Mouse (Mus musculus): ENCODE results near the gene Klk1b3.
A peak's percentile ranks its signal among the peaks of the same experiment; 100 is the strongest.
"Not testable (repeated sequence)": the region's sequence is repeated elsewhere in the genome, so short reads cannot be mapped to it uniquely, and the experiment has no call there.

Gene Klk1b3

GRCm38 (mm10) chr7:44197891-44198290, at the start of gene Klk1b3:
Klk1b3 (plus strand) TSS chr7:44198191.
- no peak for DNase-seq (ENCODE audit: low read depth)

GRCm38 (mm10) chr7:44179299-44180045, 18.5 kb upstream of the Klk1b3 start:
- no peak for DNase-seq (ENCODE audit: low read depth)

- not testable (repeated sequence) for DNase-seq (ENCODE audit: low read depth)
Observed at GRCm38 (mm10) chr7:44186516-44186915, 11.5 kb upstream of the Klk1b3 start.

DNA sequence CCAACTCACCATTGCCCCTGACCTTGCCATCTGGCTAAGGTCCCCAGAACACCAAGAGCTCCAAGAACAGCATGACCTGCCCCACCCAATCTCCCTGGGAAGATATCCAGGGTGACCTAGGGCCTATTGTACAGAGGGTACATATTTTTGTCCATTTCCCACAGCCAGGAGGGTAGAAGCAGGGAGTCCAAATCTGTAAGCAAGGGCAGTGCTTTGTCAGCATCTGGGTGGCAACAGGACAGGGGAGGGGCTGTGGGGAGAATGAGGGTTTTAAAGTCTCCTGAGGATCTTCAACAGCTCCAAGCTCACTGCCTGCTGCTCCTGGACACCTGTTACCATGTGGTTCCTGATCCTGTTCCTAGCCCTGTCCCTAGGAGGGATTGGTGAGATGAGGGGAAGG, 10.1 kb upstream of the Klk1b3 start, which contains the start of gene Klk1b24:
TSS of gene Klk1b24 (plus strand) at position 301 of the 400 bp plus-strand sequence.
- DNase-seq (ENCODE audit: low read depth), result not testable (repeated sequence)

- not testable (repeated sequence) for DNase-seq (ENCODE audit: low read depth)
Observed at GRCm38 (mm10) chr7:44193466-44193865, 4.5 kb upstream of the Klk1b3 start.

GRCm38 (mm10) chr7:44207135-44207534, 9.1 kb downstream of the Klk1b3 start, which contains the start of gene Klk1b4:
Klk1b4 (plus strand) TSS chr7:44207435.
- DNase-seq (ENCODE audit: low read depth), result not testable (repeated sequence)

GRCm38 (mm10) chr7:44208307-44208706, 10.3 kb downstream of the Klk1b3 start:
- DNase-seq (ENCODE audit: low read depth), result no peak

GRCm38 (mm10) chr7:44215645-44216044, 17.7 kb downstream of the Klk1b3 start, which contains the start of gene Klk1b5:
Klk1b5 (plus strand) TSS chr7:44215945.
- no peak for DNase-seq (ENCODE audit: low read depth)

GRCm38 (mm10) chr7:44221601-44222000, 23.6 kb downstream of the Klk1b3 start:
- not testable (repeated sequence) for DNase-seq (ENCODE audit: low read depth)

DNA sequence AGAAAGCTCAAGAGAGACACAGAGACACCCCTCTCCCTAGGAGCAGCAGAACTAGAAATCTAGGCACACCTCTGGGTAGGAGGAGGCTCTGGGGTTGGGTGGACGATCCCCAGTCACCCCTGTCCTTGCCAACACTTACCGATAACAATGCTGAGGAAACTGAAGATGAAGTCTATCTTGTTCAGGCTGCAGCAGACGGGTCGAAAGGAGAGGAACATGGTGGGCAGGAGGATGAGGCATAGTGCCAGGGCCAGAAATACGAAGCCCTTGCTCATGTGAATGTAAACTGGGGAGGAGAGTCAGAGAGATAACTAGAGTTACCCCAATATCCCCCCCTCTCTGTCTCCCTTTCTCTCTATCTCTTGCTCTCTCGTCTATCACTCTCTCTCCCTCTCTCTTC, 24.3 kb downstream of the Klk1b3 start:
- not testable (repeated sequence) for DNase-seq (ENCODE audit: low read depth)

DNA sequence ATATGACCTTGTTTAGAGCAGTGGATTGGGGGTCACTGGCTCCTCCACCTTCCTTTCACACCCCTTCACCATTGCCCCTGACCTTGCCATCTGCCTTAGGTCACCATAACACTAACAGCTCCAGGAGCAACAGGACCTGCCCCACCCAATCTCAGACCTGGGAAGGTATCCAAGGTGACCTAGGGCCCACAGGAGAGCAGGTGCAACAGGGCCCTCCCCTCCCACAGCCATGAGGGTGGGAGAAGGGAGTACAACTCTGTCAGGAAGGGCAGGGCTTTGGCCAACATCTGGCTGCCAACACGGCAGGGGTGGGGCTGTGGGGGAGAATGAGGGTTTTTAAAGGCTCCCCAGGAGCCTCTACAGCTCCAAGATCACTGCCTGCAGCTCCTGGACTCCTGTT, 27.1 kb downstream of the Klk1b3 start, which contains the start of gene Klk1:
TSS of gene Klk1 (plus strand) at position 285 of the 400 bp plus-strand sequence.
- no peak for DNase-seq (ENCODE audit: low read depth)

DNA sequence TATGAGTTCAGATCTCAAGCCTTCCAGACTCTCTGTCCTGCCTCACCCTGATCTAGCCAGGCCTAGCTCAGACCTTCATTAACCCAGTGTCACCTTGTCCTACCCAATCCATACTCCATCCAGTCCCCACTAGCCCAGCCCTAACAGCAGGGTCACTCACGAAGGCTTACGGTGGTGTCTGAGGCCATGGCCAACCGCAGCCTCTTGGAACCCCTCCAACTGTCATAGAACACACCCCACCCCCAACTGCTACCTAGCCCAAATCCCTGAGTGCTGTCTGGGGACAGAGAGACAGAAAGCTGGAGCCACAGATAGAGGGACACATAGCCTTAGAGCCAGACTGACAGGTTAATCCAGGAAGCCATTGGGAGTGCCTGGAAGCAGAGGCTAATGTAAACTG, 37.9 kb downstream of the Klk1b3 start, which contains the start of gene Gm36864:
TSS of gene Gm36864 (plus strand) at position 269 of the 400 bp plus-strand sequence.
- no peak for DNase-seq (ENCODE audit: low read depth)

GRCm38 (mm10) chr7:44239913-44240312, 41.9 kb downstream of the Klk1b3 start:
- DNase-seq (ENCODE audit: low read depth), result no peak

GRCm38 (mm10) chr7:44240712-44241111, 42.7 kb downstream of the Klk1b3 start:
- no peak for DNase-seq (ENCODE audit: low read depth)

GRCm38 (mm10) chr7:44241163-44241562, 43.2 kb downstream of the Klk1b3 start:
- no peak for DNase-seq (ENCODE audit: low read depth)

DNA sequence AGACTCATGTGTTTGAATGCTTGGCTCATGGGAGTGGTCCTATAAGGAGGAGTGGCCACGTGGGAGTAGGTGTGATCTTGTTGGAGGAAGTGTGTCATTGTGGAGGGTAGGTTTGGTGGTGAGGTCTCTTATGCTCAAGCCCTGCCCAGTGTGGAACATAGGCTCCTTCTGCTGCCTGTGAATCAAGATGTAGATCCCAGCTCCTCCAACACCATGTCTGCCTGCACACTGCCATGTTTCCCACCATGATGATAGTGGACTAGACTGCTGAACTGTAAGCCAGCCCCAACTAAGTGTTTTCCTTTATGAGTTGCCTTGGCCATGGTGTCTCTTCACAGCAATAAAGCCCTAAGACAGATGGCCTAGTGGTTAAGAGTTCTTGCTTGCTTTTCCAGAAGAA, 46.1 kb downstream of the Klk1b3 start:
- DNase-seq (ENCODE audit: low read depth), result no peak

DNA sequence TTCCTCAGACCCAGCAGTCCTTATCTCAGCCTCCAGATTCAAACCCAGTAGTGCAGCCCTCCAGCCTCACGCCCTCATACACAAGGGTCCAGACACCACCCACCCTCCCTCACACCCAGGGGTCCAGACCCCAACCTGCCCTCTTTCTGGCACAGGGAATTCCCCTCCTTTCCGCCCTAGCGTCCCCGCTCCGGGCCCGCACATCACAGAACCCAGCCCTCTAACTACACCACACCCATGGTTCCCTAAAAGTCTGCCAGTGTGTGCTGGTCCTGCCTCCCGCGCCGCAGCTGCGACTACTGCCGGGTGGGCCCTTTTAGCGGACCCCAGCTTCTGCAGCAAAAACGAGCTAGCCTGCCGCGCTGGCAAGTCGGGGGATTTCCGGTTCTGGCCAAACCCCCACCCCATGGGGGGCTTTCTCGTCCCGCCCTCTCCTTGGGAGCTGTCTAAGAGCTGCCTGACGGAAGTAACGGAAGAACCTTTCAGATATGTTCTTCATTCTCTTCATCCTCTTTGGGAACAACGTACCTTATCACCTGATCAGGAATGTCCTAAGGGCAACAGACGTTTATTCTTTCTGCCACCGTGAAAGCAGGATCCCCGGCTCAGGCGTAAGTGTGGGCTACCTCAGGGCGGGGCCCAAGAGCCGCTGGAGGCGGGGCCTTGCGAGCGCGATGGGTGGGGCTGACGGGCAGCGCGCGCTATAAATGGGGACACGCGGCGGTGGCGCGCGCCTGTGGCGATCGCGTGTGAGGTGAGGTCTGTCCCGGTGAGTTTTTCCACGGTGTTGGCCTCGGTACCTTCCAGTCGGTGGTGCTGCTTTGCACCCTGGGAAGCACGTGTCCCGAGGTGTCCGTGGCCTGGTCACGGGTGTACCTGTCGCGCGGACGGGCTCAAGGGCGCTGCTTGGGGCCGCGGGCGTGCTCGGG, 48.3 kb downstream of the Klk1b3 start, which contains the start of the genes 1700028J19Rik and 2410002F23Rik:
TSS of gene 1700028J19Rik (minus strand) at position 641 of the 929 bp plus-strand sequence.
TSS of gene 2410002F23Rik (plus strand) at position 668 of the 929 bp plus-strand sequence.
- DNase-seq (ENCODE audit: low read depth), result peak; percentile 68

DNA sequence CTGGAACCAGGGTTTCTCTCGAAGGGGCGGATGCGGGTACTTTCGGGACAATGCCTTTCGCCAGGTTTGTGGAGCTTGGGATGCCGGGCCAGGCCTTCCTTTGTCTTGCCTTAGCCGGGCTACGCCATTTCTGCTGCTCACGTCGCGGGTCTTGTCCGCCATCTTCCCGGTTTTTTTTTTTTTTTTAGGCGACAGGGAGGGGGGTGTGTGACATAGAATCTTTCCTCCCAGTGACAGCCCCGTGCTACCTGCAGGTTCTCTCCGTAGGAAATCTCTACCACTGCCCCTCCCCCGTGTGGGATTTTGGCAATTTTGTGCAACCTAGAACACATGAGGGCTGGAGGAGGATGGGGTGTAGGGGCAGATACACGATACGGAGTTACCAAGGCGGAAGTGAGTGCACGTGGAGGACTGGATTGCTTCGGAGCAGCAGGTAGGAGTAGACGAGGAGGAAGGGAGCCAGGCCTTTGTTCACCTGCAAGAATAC, 49.0 kb downstream of the Klk1b3 start:
- DNase-seq (ENCODE audit: low read depth), result peak; percentile 35

GRCm38 (mm10) chr7:44247971-44248370, 50.0 kb downstream of the Klk1b3 start:
- no peak for DNase-seq (ENCODE audit: low read depth)

DNA sequence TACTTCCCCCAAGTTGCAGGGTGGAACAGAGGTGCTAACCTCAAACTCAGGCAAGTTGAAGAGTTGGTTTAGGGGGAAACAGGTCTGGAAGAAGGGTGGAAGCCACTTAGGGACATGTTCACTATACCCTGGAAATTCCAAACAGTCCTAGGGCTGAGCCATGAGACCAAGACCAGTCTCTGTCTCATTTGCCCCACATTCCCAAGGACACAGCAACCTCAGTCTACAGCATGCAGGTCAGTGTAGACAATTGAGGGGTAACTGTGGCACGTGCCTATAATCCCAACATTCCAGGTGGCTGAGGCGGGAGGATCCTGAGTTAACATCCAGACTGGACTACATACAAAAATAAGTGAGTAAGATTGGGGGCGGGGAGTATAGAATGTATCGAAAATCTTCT, 51.3 kb downstream of the Klk1b3 start:
- no peak for DNase-seq (ENCODE audit: low read depth)

DNA sequence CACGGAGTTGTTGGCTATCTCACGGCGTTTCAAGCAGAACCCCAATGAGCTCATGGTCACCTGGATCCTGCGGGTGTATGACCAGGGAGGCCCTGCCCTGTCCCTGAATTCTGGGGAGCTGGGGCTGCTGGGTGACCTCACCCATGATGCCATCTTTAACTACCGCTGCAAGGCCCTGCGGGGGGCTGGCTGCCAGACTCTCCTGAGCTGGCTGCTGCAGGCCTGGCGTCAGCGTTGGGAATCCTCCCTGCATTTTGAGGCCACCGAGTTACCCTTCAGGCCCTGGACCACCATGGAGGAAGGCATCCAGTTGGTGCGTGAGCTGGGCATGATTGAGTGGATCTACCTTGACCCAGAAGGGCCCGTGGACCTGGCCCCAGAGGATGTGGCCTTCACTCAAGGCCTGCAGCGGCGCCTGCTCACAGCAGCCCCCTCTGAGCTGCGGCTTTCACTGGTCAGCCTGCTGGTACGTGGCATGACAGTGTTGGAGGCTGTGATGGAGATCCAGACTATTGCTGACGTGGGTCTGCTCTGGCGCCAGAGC, 52.8 kb downstream of the Klk1b3 start:
- DNase-seq (ENCODE audit: low read depth), result not testable (repeated sequence)

Data from c-Kit-positive CD71-positive TER-119-negative erythroid progenitor cells, embryonic 14.5 days (primary cell).